Mouse (Mus musculus): ENCODE data around the gene Nxph1. TPM values are rescaled to one million over a fixed set of nuclear protein-coding genes. Genes with fewer than 3 reads are reported as not detected.

Nxph1 gene
- polyA plus RNA-seq, 1 experiment from 2014 or later: 0.37 TPM

DNA sequence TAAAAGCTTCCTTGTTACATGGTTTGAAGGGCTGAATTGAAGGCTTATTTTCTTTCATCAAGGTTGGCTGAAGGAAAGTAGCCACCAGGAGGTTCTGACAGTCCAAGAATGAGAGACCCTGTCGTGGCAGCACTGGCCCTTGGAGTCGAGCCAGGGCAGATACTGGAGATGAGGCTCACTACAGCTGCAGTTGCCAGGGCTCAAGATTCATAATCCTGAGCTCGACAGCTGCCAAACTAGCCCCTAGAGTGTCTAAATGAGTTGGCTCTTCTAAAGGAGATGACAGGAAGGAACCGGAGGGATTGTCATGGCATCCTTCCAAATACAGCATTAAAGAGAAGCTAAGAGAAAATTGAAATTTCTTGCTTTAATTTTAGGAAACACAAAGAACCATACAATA lies 78.9 kb downstream of the Nxph1 start:
- Histone ChIP-seq H3K4me3 (replicated peaks; ENCODE audit: low read length) (no peak overlapping the region), H3K27ac (ENCODE audit: low read length) (no peak overlapping the region), H3K9me3 (replicated peaks; ENCODE audit: control insufficient read depth, low read length) (no peaks in the 10 kb centered on the region), H3K36me3 (ENCODE audit: control insufficient read depth, insufficient read depth, low read length) (no peaks in the 10 kb centered on the region), H3K9ac (ENCODE audit: low read length) (no peak overlapping the region), H3K4me1 (ENCODE audit: control insufficient read depth, insufficient read depth, low read length) (no peaks in the 10 kb centered on the region), H3K27me3 (ENCODE audit: control insufficient read depth, insufficient read depth, low read length) (no peaks in the 10 kb centered on the region), H3K4me2 (ENCODE audit: low read depth, low read length) (no peak overlapping the region)
- WGBS: 49% methylated on average over 4 of the region's 4 CpGs
- no peak for ATAC-seq (ENCODE audit: insufficient read depth, low FRiP score)

DNA sequence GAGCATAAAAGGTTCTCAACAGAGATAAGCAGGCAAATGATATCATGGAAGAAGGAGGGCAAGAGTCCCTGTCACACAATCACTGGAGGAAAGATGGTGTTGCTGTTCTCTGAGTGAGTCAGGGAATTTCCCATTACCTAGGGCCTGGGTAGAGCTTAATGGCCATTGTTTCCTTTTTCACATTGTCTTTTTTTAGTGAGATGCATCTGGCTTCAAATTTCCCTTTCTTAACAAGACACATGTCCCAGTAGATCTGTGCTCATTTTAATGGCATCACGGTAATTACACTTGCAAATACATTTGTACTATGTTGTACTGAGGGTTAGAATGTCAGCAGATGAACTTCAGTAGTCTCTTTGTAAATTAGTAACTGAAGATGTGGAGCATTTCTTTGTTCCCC lies 80.3 kb downstream of the Nxph1 start:
- H3K27me3 ChIP-seq (ENCODE audit: control insufficient read depth, insufficient read depth, low read length): no peaks in the 10 kb centered on the region
- H3K9me3 ChIP-seq (replicated peaks; ENCODE audit: control insufficient read depth, low read length): no peaks in the 10 kb centered on the region
- ATAC-seq (ENCODE audit: insufficient read depth, low FRiP score): no peak
- no peak overlapping the region for H3K9ac ChIP-seq (ENCODE audit: low read length)
- H3K4me2 ChIP-seq (ENCODE audit: low read depth, low read length): no peak overlapping the region
- H3K4me3 ChIP-seq (replicated peaks; ENCODE audit: low read length): no peak overlapping the region
- 78% methylated on average over 1 of the region's 1 CpGs for WGBS
- no peaks in the 10 kb centered on the region for H3K4me1 ChIP-seq (ENCODE audit: control insufficient read depth, insufficient read depth, low read length)
- no peak overlapping the region for H3K27ac ChIP-seq (ENCODE audit: low read length)
- H3K36me3 ChIP-seq (ENCODE audit: control insufficient read depth, insufficient read depth, low read length): no peaks in the 10 kb centered on the region

GRCm38 (mm10) chr6:9039286-9039685 lies 91.1 kb downstream of the Nxph1 start:
- H3K27me3 ChIP-seq (ENCODE audit: control insufficient read depth, insufficient read depth, low read length): no peaks in the 10 kb centered on the region
- no peak overlapping the region for H3K4me3 ChIP-seq (replicated peaks; ENCODE audit: low read length)
- no peak overlapping the region for H3K9ac ChIP-seq (ENCODE audit: low read length)
- no peak overlapping the region for H3K4me2 ChIP-seq (ENCODE audit: low read depth, low read length)
- 81% methylated on average over 1 of the region's 1 CpGs for WGBS
- no peaks in the 10 kb centered on the region for H3K36me3 ChIP-seq (ENCODE audit: control insufficient read depth, insufficient read depth, low read length)
- H3K27ac ChIP-seq (ENCODE audit: low read length): no peak overlapping the region
- no peaks in the 10 kb centered on the region for H3K9me3 ChIP-seq (replicated peaks; ENCODE audit: control insufficient read depth, low read length)
- no peak for ATAC-seq (ENCODE audit: insufficient read depth, low FRiP score)
- H3K4me1 ChIP-seq (ENCODE audit: control insufficient read depth, insufficient read depth, low read length): no peaks in the 10 kb centered on the region

DNA sequence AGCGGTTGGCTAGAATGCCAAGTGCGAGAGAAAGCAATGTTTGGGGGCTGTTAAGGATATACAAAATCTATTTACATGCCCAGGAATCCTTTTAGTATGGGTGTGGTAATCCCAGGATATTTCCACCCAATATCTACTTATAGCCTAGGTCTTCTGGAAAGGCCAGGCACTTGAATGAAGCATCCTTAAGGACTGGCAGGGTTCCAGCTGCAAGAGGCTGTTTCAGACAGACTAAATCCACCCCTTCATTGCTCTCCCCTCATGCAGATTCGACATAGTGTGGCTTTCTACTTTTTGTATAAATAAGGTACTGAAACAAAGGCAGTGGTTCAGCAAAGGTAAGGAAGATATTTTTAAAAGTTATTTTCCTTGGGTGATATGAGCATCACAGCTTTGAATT lies 92.8 kb downstream of the Nxph1 start:
- no peaks in the 10 kb centered on the region for H3K27me3 ChIP-seq (ENCODE audit: control insufficient read depth, insufficient read depth, low read length)
- no peak overlapping the region for H3K9ac ChIP-seq (ENCODE audit: low read length)
- no peak overlapping the region for H3K4me3 ChIP-seq (replicated peaks; ENCODE audit: low read length)
- H3K9me3 ChIP-seq (replicated peaks; ENCODE audit: control insufficient read depth, low read length): no peaks in the 10 kb centered on the region
- no peaks in the 10 kb centered on the region for H3K4me1 ChIP-seq (ENCODE audit: control insufficient read depth, insufficient read depth, low read length)
- H3K36me3 ChIP-seq (ENCODE audit: control insufficient read depth, insufficient read depth, low read length): no peaks in the 10 kb centered on the region
- no peak for ATAC-seq (ENCODE audit: insufficient read depth, low FRiP score)
- H3K4me2 ChIP-seq (ENCODE audit: low read depth, low read length): no peak overlapping the region
- no peak overlapping the region for H3K27ac ChIP-seq (ENCODE audit: low read length)
- WGBS: 57% methylated on average over 3 of the region's 3 CpGs

DNA sequence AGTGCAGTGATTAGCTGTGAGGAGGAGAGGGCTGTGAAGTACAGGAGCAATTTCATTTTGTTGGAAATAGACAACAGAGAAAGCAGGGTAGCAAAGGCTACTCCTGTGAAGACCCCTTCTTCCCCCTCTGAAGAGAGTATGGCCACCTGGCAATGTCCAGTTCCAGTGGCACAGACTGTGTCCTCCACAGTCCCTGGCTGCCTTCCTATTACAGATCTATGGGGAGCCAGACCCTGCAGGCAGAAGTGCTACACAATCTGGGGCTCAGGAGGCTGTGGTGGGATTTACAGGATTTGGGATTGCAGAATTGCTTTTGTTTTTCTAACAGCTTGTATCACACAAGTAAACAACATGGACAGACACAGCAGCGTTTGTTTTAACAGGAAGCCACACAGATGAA lies 94.2 kb downstream of the Nxph1 start:
- no peaks in the 10 kb centered on the region for H3K4me1 ChIP-seq (ENCODE audit: control insufficient read depth, insufficient read depth, low read length)
- no peak overlapping the region for H3K9ac ChIP-seq (ENCODE audit: low read length)
- no peak overlapping the region for H3K27ac ChIP-seq (ENCODE audit: low read length)
- no peaks in the 10 kb centered on the region for H3K27me3 ChIP-seq (ENCODE audit: control insufficient read depth, insufficient read depth, low read length)
- H3K4me2 ChIP-seq (ENCODE audit: low read depth, low read length): no peak overlapping the region
- WGBS: 30% methylated on average over 1 of the region's 1 CpGs
- ATAC-seq (ENCODE audit: insufficient read depth, low FRiP score): no peak
- no peaks in the 10 kb centered on the region for H3K9me3 ChIP-seq (replicated peaks; ENCODE audit: control insufficient read depth, low read length)
- no peaks in the 10 kb centered on the region for H3K36me3 ChIP-seq (ENCODE audit: control insufficient read depth, insufficient read depth, low read length)
- no peak overlapping the region for H3K4me3 ChIP-seq (replicated peaks; ENCODE audit: low read length)

DNA sequence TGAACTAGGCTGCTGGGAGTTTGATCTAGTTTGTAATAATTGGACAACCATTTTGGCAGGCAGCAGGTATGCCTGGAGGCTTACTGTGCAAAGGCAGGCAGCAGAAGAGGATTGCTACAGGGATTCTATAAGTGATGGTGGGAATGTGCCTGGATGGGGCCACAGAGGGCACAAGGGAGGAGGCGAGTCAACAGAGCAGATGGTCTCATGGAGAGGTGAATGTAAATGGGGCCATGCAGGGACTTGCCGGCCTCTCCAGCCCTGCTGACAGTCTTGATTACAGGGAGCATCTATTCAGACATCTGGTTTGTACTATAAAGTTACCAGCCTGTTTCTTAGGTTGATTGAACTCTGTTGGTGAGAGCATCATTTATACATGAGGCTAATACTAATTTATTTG lies 98.6 kb downstream of the Nxph1 start:
- H3K4me3 ChIP-seq (replicated peaks; ENCODE audit: low read length): no peak overlapping the region
- H3K27ac ChIP-seq (ENCODE audit: low read length): no peak overlapping the region
- no peaks in the 10 kb centered on the region for H3K9me3 ChIP-seq (replicated peaks; ENCODE audit: control insufficient read depth, low read length)
- H3K4me2 ChIP-seq (ENCODE audit: low read depth, low read length): no peak overlapping the region
- H3K27me3 ChIP-seq (ENCODE audit: control insufficient read depth, insufficient read depth, low read length): no peaks in the 10 kb centered on the region
- ATAC-seq (ENCODE audit: insufficient read depth, low FRiP score): no peak
- WGBS: 46% methylated on average over 2 of the region's 2 CpGs
- no peak overlapping the region for H3K9ac ChIP-seq (ENCODE audit: low read length)
- no peaks in the 10 kb centered on the region for H3K36me3 ChIP-seq (ENCODE audit: control insufficient read depth, insufficient read depth, low read length)
- no peaks in the 10 kb centered on the region for H3K4me1 ChIP-seq (ENCODE audit: control insufficient read depth, insufficient read depth, low read length)

DNA sequence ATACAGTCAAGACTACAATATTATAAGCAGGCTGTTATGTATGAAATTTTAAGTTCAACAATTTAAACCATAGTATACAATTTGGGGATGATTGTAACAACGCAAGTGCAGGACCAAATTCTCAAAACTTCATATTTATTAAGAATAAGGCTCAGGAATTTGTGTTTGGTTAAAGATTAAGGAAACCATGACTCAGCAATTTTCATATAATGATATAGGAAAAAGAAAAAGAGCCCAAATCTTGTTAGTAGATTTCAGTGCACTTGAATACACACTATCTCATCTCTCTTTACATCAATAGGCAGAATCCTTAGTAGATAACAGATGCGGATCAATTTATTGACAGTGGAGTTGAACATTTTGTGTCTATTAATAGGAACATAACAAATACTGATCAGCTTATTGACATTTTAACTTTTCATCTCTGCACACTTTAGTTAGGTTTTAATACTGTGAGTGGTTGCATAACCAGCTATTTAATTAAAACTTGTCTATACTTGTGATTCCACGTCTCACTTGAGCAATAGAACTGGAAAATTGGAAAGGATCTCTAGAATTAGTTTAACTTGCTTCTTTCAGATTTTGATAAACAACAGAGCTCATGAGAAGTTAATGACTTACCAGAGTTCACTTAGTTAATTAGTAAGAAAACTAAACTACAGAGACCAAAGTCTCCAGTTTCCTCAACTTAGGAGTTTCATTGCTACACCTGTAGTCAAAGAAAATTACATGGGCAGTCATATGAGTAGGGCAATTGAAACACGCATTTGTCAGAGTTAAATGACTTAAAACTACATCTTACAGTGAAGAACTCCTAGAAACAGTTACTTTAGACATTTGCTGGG lies 113.3 kb downstream of the Nxph1 start:
- H3K27ac ChIP-seq (ENCODE audit: low read length): no peak overlapping the region
- 85% methylated on average over 4 of the region's 4 CpGs for WGBS
- no peak overlapping the region for H3K4me3 ChIP-seq (replicated peaks; ENCODE audit: low read length)

DNA sequence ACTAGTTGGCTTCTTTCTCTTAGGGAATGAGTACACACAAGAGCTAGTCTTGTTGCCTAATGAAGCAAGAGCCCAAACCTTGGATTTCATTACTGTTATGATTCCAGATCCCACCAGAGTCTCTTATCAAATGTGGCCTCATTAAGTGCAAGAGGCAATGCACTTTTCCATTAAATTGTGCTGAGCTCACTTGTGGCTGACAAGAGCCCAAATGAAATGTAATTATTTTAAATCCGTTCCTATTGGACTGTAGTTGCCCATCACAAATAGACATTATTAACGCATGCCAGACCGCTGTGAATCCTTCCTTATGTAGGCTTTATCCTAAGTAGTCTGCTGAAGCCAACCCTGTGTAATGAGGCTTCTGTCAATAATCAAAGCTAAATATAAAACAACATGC lies 118.2 kb downstream of the Nxph1 start:
- 81% methylated on average over 3 of the region's 3 CpGs for WGBS
- Histone ChIP-seq H3K27ac (ENCODE audit: low read length) (no peak overlapping the region), H3K4me1 (ENCODE audit: control insufficient read depth, insufficient read depth, low read length) (no peaks in the 10 kb centered on the region), H3K27me3 (ENCODE audit: control insufficient read depth, insufficient read depth, low read length) (no peaks in the 10 kb centered on the region), H3K9ac (ENCODE audit: low read length) (no peak overlapping the region), H3K4me3 (replicated peaks; ENCODE audit: low read length) (no peak overlapping the region), H3K4me2 (ENCODE audit: low read depth, low read length) (no peak overlapping the region), H3K36me3 (ENCODE audit: control insufficient read depth, insufficient read depth, low read length) (no peaks in the 10 kb centered on the region), H3K9me3 (replicated peaks; ENCODE audit: control insufficient read depth, low read length) (no peaks in the 10 kb centered on the region)
- ATAC-seq (ENCODE audit: insufficient read depth, low FRiP score): no peak

More for the DNA sequence above, 113.3 kb downstream of the Nxph1 start:
- Histone ChIP-seq H3K36me3 (ENCODE audit: control insufficient read depth, insufficient read depth, low read length) (no peaks in the 10 kb centered on the region), H3K27me3 (ENCODE audit: control insufficient read depth, insufficient read depth, low read length) (no peaks in the 10 kb centered on the region), H3K9me3 (replicated peaks; ENCODE audit: control insufficient read depth, low read length) (no peaks in the 10 kb centered on the region), H3K4me2 (ENCODE audit: low read depth, low read length) (no peak overlapping the region), H3K4me1 (ENCODE audit: control insufficient read depth, insufficient read depth, low read length) (no peaks in the 10 kb centered on the region), H3K9ac (ENCODE audit: low read length) (no peak overlapping the region)
- no peak for ATAC-seq (ENCODE audit: insufficient read depth, low FRiP score)

DNA sequence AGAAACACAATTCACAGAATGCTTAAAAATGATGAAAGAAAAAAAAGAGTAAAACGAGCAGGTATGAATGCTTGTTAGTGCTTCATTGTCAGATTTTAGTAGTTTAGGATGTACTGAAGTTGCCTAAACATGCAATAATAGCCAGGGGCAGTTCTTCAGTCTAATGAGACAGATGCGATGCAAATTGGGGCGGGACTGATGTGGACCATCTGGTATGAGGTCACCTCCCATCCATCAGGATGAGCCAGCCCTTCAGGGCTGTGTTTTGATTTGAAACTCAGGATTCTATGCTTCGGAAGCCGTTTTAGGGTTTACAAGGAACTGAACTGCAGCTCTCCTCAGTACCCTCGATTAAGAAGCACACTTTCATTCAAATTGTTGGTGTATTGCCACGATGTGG lies 121.7 kb downstream of the Nxph1 start:
- Histone ChIP-seq H3K4me2 (ENCODE audit: low read depth, low read length) (no peak overlapping the region), H3K9ac (ENCODE audit: low read length) (no peak overlapping the region), H3K4me1 (ENCODE audit: control insufficient read depth, insufficient read depth, low read length) (no peaks in the 10 kb centered on the region), H3K9me3 (replicated peaks; ENCODE audit: control insufficient read depth, low read length) (no peaks in the 10 kb centered on the region), H3K4me3 (replicated peaks; ENCODE audit: low read length) (no peak overlapping the region), H3K27ac (ENCODE audit: low read length) (no peak overlapping the region), H3K36me3 (ENCODE audit: control insufficient read depth, insufficient read depth, low read length) (no peaks in the 10 kb centered on the region), H3K27me3 (ENCODE audit: control insufficient read depth, insufficient read depth, low read length) (no peaks in the 10 kb centered on the region)
- 42% methylated on average over 7 of the region's 7 CpGs for WGBS
- ATAC-seq (ENCODE audit: insufficient read depth, low FRiP score): no peak

Data from stomach, embryonic 16.5 days (tissue).